Mouse (Mus musculus): ENCODE results near the gene Gm10260. TPM values are rescaled to one million over a fixed set of nuclear protein-coding genes. Genes with fewer than 3 reads are reported as not detected.

Gene Gm10260
- polyA plus RNA-seq, 1 experiment from 2014 or later = 4.2 TPM

DNA sequence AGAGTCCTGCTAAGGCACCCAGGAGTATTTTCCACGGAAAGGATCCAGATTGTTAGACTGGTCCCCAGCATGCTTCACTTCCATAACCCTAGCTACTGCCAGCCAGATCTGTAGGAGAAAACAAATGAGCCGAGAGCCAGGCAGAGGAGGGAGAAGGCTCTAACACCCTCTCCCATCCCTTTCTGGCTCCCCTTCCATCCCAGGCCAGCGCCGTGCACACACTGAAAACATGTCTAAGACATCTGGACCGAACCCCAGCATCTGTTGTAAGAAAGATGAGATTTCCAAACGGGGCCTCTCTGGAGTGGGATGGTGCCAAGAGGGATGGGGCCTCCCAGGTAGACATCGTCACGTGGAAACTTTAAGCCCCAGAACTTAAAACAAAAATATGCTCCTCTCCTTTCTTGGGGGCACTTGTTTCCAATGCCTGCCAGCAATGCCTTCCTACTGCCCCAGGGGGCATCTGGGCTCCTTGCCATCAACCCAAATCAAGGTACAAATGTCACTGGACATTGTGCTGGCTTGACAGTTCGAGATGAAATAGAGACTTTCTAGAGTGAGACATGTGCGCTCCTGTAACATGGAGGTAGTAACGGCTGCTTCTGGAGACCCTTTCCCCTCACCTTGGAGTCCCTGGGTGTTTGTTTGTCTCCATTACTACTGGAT lies 35.1 kb downstream of the Gm10260 start:
- WGBS = 84% methylated on average over 11 of the region's 11 CpGs
- Histone ChIP-seq H3K4me3 (no peak overlapping the region), H3K27ac (replicated peaks) (no peak overlapping the region), H3K9me3 (replicated peaks) (no peaks in the 10 kb centered on the region), H3K27me3 (ENCODE audit: low read depth, poor library complexity, severe bottlenecking) (no peaks in the 10 kb centered on the region), H3K4me1 (peaks cover 8% of the 10 kb centered on the region; the same call in 1 of the 2 replicates), H3K36me3 (no peaks in the 10 kb centered on the region)
- no peak for DNase-seq (ENCODE audit: low spot score)

DNA sequence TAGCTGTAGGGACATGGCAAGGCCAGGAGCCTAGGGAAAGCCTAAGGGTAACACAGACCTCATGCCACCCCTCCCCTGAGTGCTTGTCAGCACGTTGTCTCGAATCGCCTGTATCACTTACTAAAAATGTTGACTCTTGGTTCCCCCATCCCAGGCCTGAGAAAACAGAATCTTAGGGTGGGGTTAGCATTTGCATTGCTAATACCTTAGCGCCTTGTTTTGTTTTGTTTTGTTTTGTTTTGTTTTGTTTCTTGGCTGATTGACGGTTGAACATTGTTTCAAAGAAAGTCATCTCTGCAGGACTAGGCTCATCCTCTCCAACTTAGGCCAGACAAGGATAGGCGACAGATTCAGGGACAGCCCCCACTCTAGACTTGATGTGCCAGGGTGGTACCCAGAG lies 35.9 kb downstream of the Gm10260 start:
- Histone ChIP-seq H3K27me3 (ENCODE audit: low read depth, poor library complexity, severe bottlenecking) (no peaks in the 10 kb centered on the region), H3K9me3 (replicated peaks) (no peaks in the 10 kb centered on the region), H3K36me3 (no peaks in the 10 kb centered on the region), H3K4me3 (no peak overlapping the region), H3K27ac (replicated peaks) (0 out of 2 replicates have a peak overlapping the region, but pooled peaks have one; percentile 23), H3K4me1 (peaks cover 8% of the 10 kb centered on the region; the same call in 1 of the 2 replicates)
- WGBS = 61% methylated on average over 6 of the region's 6 CpGs
- no peak for DNase-seq (ENCODE audit: low spot score)

DNA sequence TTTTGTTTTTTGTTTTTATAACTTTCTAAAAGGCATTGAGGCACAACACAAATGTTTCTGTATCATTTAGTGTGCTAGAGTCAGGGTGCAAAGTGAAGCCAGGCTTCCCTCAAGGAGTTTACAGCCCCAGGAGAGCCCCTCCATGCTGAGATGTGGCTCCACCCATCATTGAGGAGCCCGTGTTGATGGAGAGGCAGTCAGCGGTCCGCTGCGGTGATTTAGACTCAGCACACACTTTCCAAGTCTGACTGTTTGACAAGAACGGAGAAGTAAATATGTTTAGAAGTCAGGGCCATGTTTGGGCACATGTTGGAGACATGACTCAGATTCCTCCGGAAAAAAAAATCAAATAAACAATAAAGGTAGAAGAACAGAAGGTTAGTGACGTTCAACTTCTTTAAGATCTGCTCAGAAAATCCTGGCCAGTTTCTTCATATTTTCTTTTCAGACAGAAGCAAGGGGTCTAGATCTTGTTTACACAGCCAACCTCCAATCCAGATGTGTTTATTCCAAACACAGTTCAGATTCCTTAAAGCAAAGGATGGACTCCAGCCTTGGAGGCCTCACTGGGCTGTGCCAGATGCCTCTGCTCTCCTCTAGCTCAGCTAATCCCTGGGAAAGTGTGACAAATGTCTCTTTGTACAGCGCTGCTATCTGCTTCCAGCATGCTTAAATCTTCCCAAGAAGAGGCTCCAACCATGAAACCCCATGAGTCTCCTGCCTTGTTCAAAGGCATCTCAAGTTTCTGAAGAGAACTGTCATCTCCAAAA lies 47.7 kb downstream of the Gm10260 start:
- Histone ChIP-seq H3K4me3 (no peak overlapping the region), H3K36me3 (no peaks in the 10 kb centered on the region), H3K27ac (replicated peaks) (no peak overlapping the region), H3K9me3 (replicated peaks) (no peaks in the 10 kb centered on the region), H3K4me1 (no peaks in the 10 kb centered on the region), H3K27me3 (ENCODE audit: low read depth, poor library complexity, severe bottlenecking) (no peaks in the 10 kb centered on the region)
- DNase-seq (ENCODE audit: low spot score) = no peak
- 70% methylated on average over 8 of the region's 8 CpGs for WGBS

DNA sequence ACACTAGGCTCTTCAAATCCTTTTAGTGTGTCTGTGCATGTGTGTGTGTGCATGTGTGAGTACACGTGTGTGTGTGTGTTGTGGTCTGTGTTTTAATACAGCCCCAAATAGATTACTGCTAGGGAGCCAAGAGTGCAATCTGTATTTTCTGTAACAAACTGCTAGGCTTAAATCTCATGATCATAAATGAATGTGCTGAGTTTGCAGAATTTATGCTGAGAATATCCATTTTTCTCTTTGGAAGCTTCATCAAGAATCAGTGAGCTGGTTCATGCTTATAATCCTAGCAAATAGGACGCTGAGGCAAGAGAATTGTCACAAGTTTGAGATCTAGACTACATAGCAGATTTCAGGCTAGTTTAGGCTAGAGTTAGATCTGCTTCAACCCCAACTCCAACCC lies 48.9 kb downstream of the Gm10260 start:
- no peak for DNase-seq (ENCODE audit: low spot score)
- Histone ChIP-seq H3K9me3 (replicated peaks) (no peaks in the 10 kb centered on the region), H3K36me3 (no peaks in the 10 kb centered on the region), H3K27me3 (ENCODE audit: low read depth, poor library complexity, severe bottlenecking) (no peaks in the 10 kb centered on the region), H3K27ac (replicated peaks) (no peak overlapping the region), H3K4me1 (no peaks in the 10 kb centered on the region), H3K4me3 (no peak overlapping the region)
- WGBS = 81% methylated on average over 2 of the region's 2 CpGs

All from midbrain, embryonic 10.5 days (tissue).